Mouse (Mus musculus) liver, embryonic 14.5 days (tissue): ENCODE results near the gene Kcnn1.

Source experiments
- CTCF ChIP-seq: IDR thresholded peaks from 2 replicates; pipeline ENCODE4 v1.5.1; 2016; ENCODE audit warnings: antibody characterized with exemption, low read depth, control low read depth
- EP300 ChIP-seq: IDR thresholded peaks from 2 replicates; pipeline ENCODE4 v1.6.1; 2016; ENCODE audit warnings: antibody characterized with exemption, low read depth

- TF ChIP-seq CTCF (no peak), EP300 (no peak)
Observed at GRCm38 (mm10) chr8:70904532-70904931, 41.5 kb upstream of the Kcnn1 start.
